Mouse (Mus musculus): Measurements from ENCODE around the gene Clic1. TPM values are rescaled to one million over a fixed set of nuclear protein-coding genes. Genes with fewer than 3 reads are reported as not detected.

Gene Clic1
- total RNA-seq, 2 experiments from 2014 or later: 7.4 to 8.3 TPM

- DNase-seq (ENCODE audit: extremely low spot score in 1 of 2, low spot score in 2 of 2): no peak
- no peak overlapping the region for H3K27ac ChIP-seq
- no peak for TF ChIP-seq CTCF (IDR thresholded peaks at IDR 0.05)
- no peak overlapping the region for H3K4me3 ChIP-seq
- intact Hi-C loops (cut with DNase I): no loop called here
Observed at GRCm38 (mm10) chr17:35060737-35061297, 11.1 kb downstream of the Clic1 start.

GRCm38 (mm10) chr17:35061299-35061698, 11.5 kb downstream of the Clic1 start:
- no peak for TF ChIP-seq CTCF (IDR thresholded peaks at IDR 0.05)
- no peak overlapping the region for H3K27ac ChIP-seq
- no peak for DNase-seq (ENCODE audit: extremely low spot score in 1 of 2, low spot score in 2 of 2)
- H3K4me3 ChIP-seq: no peak overlapping the region
- intact Hi-C loops (cut with DNase I): no loop called here

DNA sequence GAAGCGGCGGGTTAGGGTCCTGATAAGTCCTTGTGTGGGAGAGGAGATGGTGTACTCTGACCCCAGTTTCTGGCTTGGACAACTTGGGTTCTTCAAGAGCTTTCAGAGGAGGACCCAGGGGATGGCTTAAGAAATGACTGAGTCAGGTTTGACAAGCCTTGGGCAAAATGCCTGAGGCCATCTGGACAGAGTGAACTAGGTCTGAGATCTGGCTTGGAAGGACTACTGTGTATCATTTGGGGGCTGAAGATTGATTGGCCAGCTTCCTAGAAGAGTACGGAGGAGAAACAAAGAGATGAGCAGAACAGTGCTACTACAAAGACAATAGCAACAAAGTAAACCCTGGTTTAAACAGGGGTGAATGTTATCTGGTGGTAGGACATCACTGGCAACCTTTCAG, 13.7 kb downstream of the Clic1 start:
- no peak for DNase-seq (ENCODE audit: extremely low spot score in 1 of 2, low spot score in 2 of 2)

GRCm38 (mm10) chr17:35064378-35064877, 14.7 kb downstream of the Clic1 start:
- Histone ChIP-seq H3K27ac (no peak overlapping the region), H3K4me3 (no peak overlapping the region)
- no peak for TF ChIP-seq CTCF (IDR thresholded peaks at IDR 0.05)
- intact Hi-C loops (cut with DNase I): no loop called here
- DNase-seq (ENCODE audit: extremely low spot score in 1 of 2, low spot score in 2 of 2): no peak

More for the DNA sequence above, 13.7 kb downstream of the Clic1 start:
- H3K27ac ChIP-seq: no peak overlapping the region
- no peak overlapping the region for H3K4me3 ChIP-seq
- no peak for TF ChIP-seq CTCF (IDR thresholded peaks at IDR 0.05)
- intact Hi-C loops (cut with DNase I): no loop called here

GRCm38 (mm10) chr17:35064951-35065947, 15.5 kb downstream of the Clic1 start, which contains the start of gene Ly6g6c:
Gene Ly6g6c (plus strand): TSS chr17:35065388.
- no peak within 1 kb of the TSS for H3K4me3 ChIP-seq
- TF ChIP-seq CTCF (IDR thresholded peaks at IDR 0.05): no peak
- DNase-seq (ENCODE audit: extremely low spot score in 1 of 2, low spot score in 2 of 2): no peak
- intact Hi-C loops (cut with DNase I): no loop called here
- no peak within 1 kb of the TSS for H3K27ac ChIP-seq

DNA sequence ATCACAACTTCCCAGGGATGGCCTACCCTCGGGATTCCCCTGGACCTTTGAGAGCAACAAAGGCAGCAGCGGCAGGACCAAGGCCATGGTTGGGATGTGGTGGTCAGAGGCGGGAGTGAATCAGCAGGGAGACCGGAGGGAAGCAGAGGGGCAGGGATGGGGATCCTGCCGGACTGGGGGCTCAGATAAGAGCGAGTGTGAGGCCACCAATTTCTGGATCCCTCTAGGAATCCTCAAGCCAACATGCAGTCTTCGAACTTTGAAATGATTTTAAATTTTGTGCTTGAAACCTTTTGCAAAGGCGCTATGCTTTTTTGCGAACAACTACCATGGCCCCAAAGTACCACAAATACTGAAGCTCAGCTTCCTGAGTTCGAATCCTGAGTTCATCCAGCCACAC, 16.3 kb downstream of the Clic1 start, which contains the start of gene Mpig6b:
Gene Mpig6b, minus strand, starts transcription at position 101 of the 400 bp plus-strand sequence.
- Histone ChIP-seq H3K27ac (no peak within 1 kb of the TSS), H3K4me3 (no peak within 1 kb of the TSS)
- intact Hi-C loops (cut with DNase I): no loop called here
- no peak for TF ChIP-seq CTCF (IDR thresholded peaks at IDR 0.05)
- DNase-seq (ENCODE audit: extremely low spot score in 1 of 2, low spot score in 2 of 2): no peak

DNA sequence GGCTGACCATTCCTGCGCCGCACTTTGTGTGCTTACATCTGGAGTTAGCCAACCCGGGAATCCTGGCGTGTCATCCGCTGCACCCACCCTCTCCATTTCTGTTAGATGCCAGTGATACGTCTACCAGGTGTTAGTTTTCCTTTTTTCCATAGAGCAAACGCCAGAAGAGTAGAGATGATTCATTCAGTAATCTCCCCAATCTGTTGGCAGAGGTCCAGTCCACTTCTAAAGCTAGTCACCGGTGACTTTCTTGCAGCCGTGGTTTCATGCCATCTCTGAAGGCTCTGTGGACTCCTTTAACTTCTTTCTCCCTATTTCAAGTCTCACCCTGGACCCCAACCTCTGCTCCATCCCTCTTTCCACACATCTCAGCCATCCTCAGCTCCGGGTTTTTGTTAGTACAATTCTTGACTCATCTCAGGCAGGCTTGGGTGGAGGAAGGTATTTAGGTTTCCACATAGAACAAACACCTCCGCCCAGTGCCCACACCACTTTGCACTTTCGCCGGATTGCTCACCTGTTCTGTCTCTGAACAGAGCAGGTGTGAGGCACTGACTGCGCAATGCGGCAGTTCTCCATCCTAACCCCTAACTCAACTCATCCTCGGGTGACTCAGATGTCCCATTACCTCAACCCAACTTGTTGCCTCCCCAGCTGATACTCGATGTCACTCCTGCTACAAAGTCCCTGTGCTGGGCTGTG, 18.6 kb downstream of the Clic1 start:
- Histone ChIP-seq H3K27ac (no peak overlapping the region), H3K4me3 (no peak overlapping the region)
- TF ChIP-seq CTCF (IDR thresholded peaks at IDR 0.05): no peak
- intact Hi-C loops (cut with DNase I): no loop called here
- DNase-seq (ENCODE audit: extremely low spot score in 1 of 2, low spot score in 2 of 2): no peak

DNA sequence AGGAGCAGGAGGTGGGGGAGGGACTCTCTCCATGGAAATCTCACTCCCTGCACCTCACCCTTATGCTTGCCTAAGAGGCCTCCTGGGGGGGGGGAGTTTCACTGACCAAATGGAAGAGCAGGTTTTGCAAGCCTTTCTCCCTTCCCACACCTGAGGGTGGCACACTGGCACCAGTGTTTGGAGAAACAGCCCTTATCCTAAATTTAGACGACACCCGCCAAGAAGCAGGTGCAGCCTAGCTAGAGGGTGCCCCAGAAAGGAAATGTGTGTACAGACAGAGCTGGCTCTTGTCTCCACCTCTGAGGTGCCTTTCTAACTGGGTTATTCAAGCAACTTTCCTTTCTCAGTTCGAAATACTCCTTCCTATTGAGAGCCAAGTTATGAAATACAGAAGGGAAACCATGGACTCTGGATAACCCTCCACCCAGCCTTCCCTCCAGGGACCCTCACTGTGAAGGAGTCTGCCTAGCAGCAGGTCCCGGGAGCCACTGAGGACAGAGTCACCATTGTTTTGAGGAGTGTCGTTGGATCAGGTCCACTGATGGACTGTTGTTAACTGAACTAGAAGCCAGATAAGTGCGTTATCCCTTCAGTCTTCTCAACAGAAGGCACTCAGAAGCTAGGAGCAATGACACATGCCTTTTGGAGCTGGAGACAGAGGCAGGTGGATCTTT, 20.9 kb downstream of the Clic1 start:
- intact Hi-C loops (cut with DNase I): no loop called here
- DNase-seq (ENCODE audit: extremely low spot score in 1 of 2, low spot score in 2 of 2): no peak
- Histone ChIP-seq H3K27ac (no peak overlapping the region), H3K4me3 (no peak overlapping the region)
- no peak; the same call in 1 of the 2 replicates for TF ChIP-seq CTCF (IDR thresholded peaks at IDR 0.05)

- DNase-seq (ENCODE audit: extremely low spot score in 1 of 2, low spot score in 2 of 2): no peak
- H3K27ac ChIP-seq: no peak overlapping the region
- no peak overlapping the region for H3K4me3 ChIP-seq
- no peak for TF ChIP-seq CTCF (IDR thresholded peaks at IDR 0.05)
- intact Hi-C loops (cut with DNase I): no loop called here
Observed at GRCm38 (mm10) chr17:35071454-35071853, 21.7 kb downstream of the Clic1 start.

- intact Hi-C loops (cut with DNase I): no loop called here
Observed at GRCm38 (mm10) chr17:35074097-35074496, 24.3 kb downstream of the Clic1 start.

DNA sequence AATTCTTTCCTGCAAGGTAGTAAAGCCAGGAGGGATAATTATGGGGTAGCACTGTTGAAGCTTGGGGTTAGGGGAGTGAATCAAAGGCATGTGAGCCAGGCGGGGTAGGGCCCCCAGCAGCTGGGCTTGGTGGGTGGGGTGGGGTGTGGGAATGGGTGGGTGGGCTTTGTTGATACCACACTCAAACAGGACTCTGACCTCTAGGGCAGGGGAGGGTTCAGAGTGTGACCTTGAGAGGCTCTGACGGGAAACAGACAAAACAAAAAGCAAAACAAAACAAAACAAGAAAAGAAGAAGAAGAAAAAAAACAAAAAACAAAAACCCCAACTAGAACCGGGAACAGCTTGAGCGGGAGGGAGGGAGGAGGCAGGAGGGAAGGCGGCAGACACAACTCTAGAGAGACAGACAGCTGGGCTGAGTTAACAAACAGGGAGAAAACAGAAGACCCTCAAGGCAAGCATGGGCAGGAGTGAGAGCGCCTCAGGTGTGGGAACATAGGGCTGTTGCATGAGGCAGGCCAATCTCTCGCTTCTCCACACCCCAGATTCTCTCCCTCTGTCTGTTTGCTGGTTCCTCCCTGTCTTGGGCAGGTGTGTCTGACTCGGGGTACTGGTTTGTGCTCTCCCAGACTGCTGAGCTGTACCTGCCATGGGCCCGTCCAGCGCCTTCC, 26.9 kb downstream of the Clic1 start, which contains the start of gene Ly6g6e:
Gene Ly6g6e, plus strand, starts transcription at position 396 of the 670 bp plus-strand sequence.
- intact Hi-C loops (cut with DNase I): no loop called here
- DNase-seq (ENCODE audit: extremely low spot score in 1 of 2, low spot score in 2 of 2): no peak
- Histone ChIP-seq H3K27ac (peak within 1 kb of the TSS; percentile 11; the same call in 1 of the 2 replicates), H3K4me3 (peak within 1 kb of the TSS; percentile 22)
- TF ChIP-seq CTCF (IDR thresholded peaks at IDR 0.05): no peak

More at GRCm38 (mm10) chr17:35074097-35074496, 24.3 kb downstream of the Clic1 start:
- H3K4me3 ChIP-seq: no peak overlapping the region
- DNase-seq (ENCODE audit: extremely low spot score in 1 of 2, low spot score in 2 of 2): no peak
- H3K27ac ChIP-seq: no peak overlapping the region
- TF ChIP-seq CTCF (IDR thresholded peaks at IDR 0.05): no peak

Measured in left cerebral cortex, adult 2 months (tissue).